Mouse (Mus musculus) liver, adult 2 months (tissue): ENCODE results near the gene Cfap299. TPM values are rescaled to one million over a fixed set of nuclear protein-coding genes. Genes with fewer than 3 reads are reported as not detected.

Source experiments
- DNase-seq: peaks from one replicate; pipeline ENCODE4 v3.0.0-alpha.2; 2011; ENCODE audit warnings: low read depth, low spot score; ENCODE audit errors: extremely low read depth
- H3K27ac ChIP-seq: fragments of 200-500 bp; replicated peaks from 2 replicates; pipeline ENCODE4 v1.5.1; 2012; ENCODE audit warnings: low read depth, mild to moderate bottlenecking, control low read depth, inconsistent platforms, low read length; ENCODE audit not compliant: insufficient read depth
- H3K27me3 ChIP-seq: fragments of 200-500 bp; 2 replicates; pipeline ENCODE4 v1.6.1; 2012; ENCODE audit warnings: mild to moderate bottlenecking, moderate library complexity, low read length, inconsistent platforms; ENCODE audit not compliant: control insufficient read depth, insufficient read depth
- H3K36me3 ChIP-seq: fragments of 200-500 bp; 2 replicates; pipeline ENCODE4 v1.6.1; 2012; ENCODE audit warnings: low read length, inconsistent platforms; ENCODE audit not compliant: control insufficient read depth, insufficient read depth
- H3K4me1 ChIP-seq: fragments of 200-500 bp; 2 replicates; pipeline ENCODE4 v1.6.1; 2011; ENCODE audit warnings: low read length; ENCODE audit not compliant: control insufficient read depth, insufficient read depth
- H3K4me3 ChIP-seq: fragments of 200-500 bp; 2 replicates; pipeline ENCODE4 v1.5.1; 2011; ENCODE audit warnings: low read depth, mild to moderate bottlenecking, control low read depth, low read length, moderate library complexity; ENCODE audit not compliant: insufficient read depth
- H3K79me2 ChIP-seq: fragments of 200-500 bp; 2 replicates; pipeline ENCODE4 v1.6.1; 2012; ENCODE audit warnings: inconsistent platforms, mild to moderate bottlenecking, low read length, moderate library complexity; ENCODE audit not compliant: control insufficient read depth, insufficient read depth
- H3K9ac ChIP-seq: fragments of 200-500 bp; 2 replicates; pipeline ENCODE4 v1.6.1; 2012; ENCODE audit warnings: low read depth, mild to moderate bottlenecking, control low read depth, inconsistent platforms, low read length
- CTCF ChIP-seq: fragments of 200-500 bp; IDR thresholded peaks from 2 replicates; pipeline ENCODE4 v1.5.1; 2011; ENCODE audit warnings: low read depth, low read length, control low read depth
- POLR2A ChIP-seq: fragments of 200-500 bp; IDR thresholded peaks from 2 replicates; pipeline ENCODE4 v1.6.1; 2011; ENCODE audit warnings: low read length, control low read depth; ENCODE audit not compliant: insufficient read depth; ENCODE audit errors: extremely low read depth
- WGBS: fragments of 180-500 bp; shearing (Covaris S2); methylation state at CpG from one replicate; pipeline ENCODE4 v1.1.7; 2018; 5-methylcytosine and 5-hydroxymethylcytosine counted together
- polyA plus RNA-seq: library from polyadenylated mRNA; depleted of rRNA; stranded (reverse); fragments of >200 nt; gene quantifications from 2 replicates; pipeline ENCODE4 v1.2.3, GENCODE M21; 2012
- total RNA-seq: library from RNA; depleted of rRNA; stranded (reverse); fragments of >200 nt; gene quantifications from 2 replicates; pipeline ENCODE4 v1.2.3, GENCODE M21; 2014

Gene Cfap299
- total and polyA plus RNA-seq, 2 experiments = not detected

GRCm38 (mm10) chr5:98365340-98365739, 36.2 kb downstream of the Cfap299 start:
- H3K79me2 ChIP-seq = no peaks in the 10 kb centered on the region

GRCm38 (mm10) chr5:98368822-98369221, 39.7 kb downstream of the Cfap299 start:
- Histone ChIP-seq H3K9ac (no peak overlapping the region), H3K27me3 (no peaks in the 10 kb centered on the region), H3K4me1 (no peaks in the 10 kb centered on the region), H3K4me3 (no peak overlapping the region), H3K79me2 (no peaks in the 10 kb centered on the region), H3K27ac (no peak overlapping the region), H3K36me3 (no peaks in the 10 kb centered on the region)
- WGBS = 76% methylated on average over 4 of the region's 4 CpGs
- no peak for DNase-seq
- TF ChIP-seq POLR2A (no peak), CTCF (no peak)

More at GRCm38 (mm10) chr5:98365340-98365739, 36.2 kb downstream of the Cfap299 start:
- no peak for DNase-seq
- H3K9ac ChIP-seq = no peak overlapping the region
- no peaks in the 10 kb centered on the region for H3K36me3 ChIP-seq
- H3K27ac ChIP-seq = no peak overlapping the region
- no peak for TF ChIP-seq CTCF
- TF ChIP-seq POLR2A = no peak
- 72% methylated on average over 5 of the region's 5 CpGs for WGBS
- no peak overlapping the region for H3K4me3 ChIP-seq
- H3K27me3 ChIP-seq = no peaks in the 10 kb centered on the region
- no peaks in the 10 kb centered on the region for H3K4me1 ChIP-seq

GRCm38 (mm10) chr5:98369426-98369825, 40.3 kb downstream of the Cfap299 start:
- Histone ChIP-seq H3K9ac (no peak overlapping the region), H3K79me2 (no peaks in the 10 kb centered on the region), H3K4me1 (no peaks in the 10 kb centered on the region), H3K36me3 (no peaks in the 10 kb centered on the region), H3K27ac (no peak overlapping the region), H3K4me3 (no peak overlapping the region), H3K27me3 (no peaks in the 10 kb centered on the region)
- TF ChIP-seq CTCF = no peak
- no peak for TF ChIP-seq POLR2A
- whole genome bisulfite sequencing = 74% methylated on average over 7 of the region's 7 CpGs
- DNase-seq = no peak

- Histone ChIP-seq H3K9ac (no peak overlapping the region), H3K79me2 (no peaks in the 10 kb centered on the region), H3K27ac (no peak overlapping the region), H3K4me3 (no peak overlapping the region), H3K4me1 (no peaks in the 10 kb centered on the region), H3K36me3 (no peaks in the 10 kb centered on the region), H3K27me3 (no peaks in the 10 kb centered on the region)
- TF ChIP-seq POLR2A (no peak), CTCF (no peak)
- DNase-seq = no peak
- 79% methylated on average over 8 of the region's 8 CpGs for WGBS
These were observed 47.1 kb downstream of the Cfap299 start for GRCm38 (mm10) chr5:98376058-98376798.

- no peak overlapping the region for H3K27ac ChIP-seq
- no peaks in the 10 kb centered on the region for H3K79me2 ChIP-seq
- H3K36me3 ChIP-seq = no peaks in the 10 kb centered on the region
- 80% methylated on average over 4 of the region's 4 CpGs for WGBS
- H3K4me3 ChIP-seq = no peak overlapping the region
- TF ChIP-seq CTCF (no peak), POLR2A (no peak)
- no peak overlapping the region for H3K9ac ChIP-seq
- no peaks in the 10 kb centered on the region for H3K4me1 ChIP-seq
- no peaks in the 10 kb centered on the region for H3K27me3 ChIP-seq
- DNase-seq = no peak
These were observed 47.6 kb downstream of the Cfap299 start for GRCm38 (mm10) chr5:98376799-98377090.

GRCm38 (mm10) chr5:98380360-98380759, 51.3 kb downstream of the Cfap299 start:
- H3K79me2 ChIP-seq = no peaks in the 10 kb centered on the region
- no peak overlapping the region for H3K4me3 ChIP-seq
- TF ChIP-seq CTCF (no peak), POLR2A (no peak)
- no peak overlapping the region for H3K27ac ChIP-seq
- H3K36me3 ChIP-seq = no peaks in the 10 kb centered on the region
- H3K27me3 ChIP-seq = no peaks in the 10 kb centered on the region
- no peak overlapping the region for H3K9ac ChIP-seq
- 90% methylated on average over 4 of the region's 4 CpGs for WGBS
- no peak for DNase-seq
- H3K4me1 ChIP-seq = no peaks in the 10 kb centered on the region
